Mouse (Mus musculus) spleen, adult 2 months (tissue): ENCODE data around the gene Tmem88.

Experiments
- CTCF ChIP-seq: fragments of 200-500 bp; IDR thresholded peaks from 2 replicates; pipeline ENCODE4 v1.5.1; 2011; ENCODE audit warnings: mild to moderate bottlenecking, inconsistent platforms; ENCODE audit not compliant: insufficient read depth, insufficient read length, insufficient replicate concordance; ENCODE audit errors: extremely low read depth
- POLR2A ChIP-seq: fragments of 200-500 bp; IDR thresholded peaks from 2 replicates; pipeline ENCODE4 v1.6.1; 2011; ENCODE audit warnings: low read depth, low read length, inconsistent platforms

DNA sequence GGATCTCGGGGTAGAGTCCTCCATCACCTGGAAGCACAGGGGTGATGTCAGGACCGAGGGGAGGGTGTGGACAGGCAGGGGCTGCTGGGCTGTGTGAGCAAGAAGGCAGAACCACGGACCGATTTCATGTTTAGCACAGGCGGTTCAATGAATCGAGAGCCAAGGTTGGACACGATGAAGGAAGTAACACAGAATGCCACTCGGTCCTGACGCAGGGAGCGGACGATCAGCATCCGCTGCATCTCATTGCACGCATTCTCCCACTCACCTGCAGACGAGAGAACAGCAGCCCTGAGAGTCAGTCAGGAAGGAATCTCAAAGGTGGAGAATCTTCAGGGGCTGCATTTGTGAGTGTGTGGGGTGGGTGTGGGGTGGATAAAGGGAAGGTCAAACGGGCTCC, 32.6 kb upstream of the Tmem88 start:
- TF ChIP-seq POLR2A (no peak), CTCF (no peak)
